Mouse (Mus musculus) right cerebral cortex, adult 18-20 months (tissue): Measurements from ENCODE around the gene Ghdc.

Source experiments
- DNase-seq: peaks from one replicate; pipeline ENCODE4 v3.0.0; 2022; ENCODE audit warnings: mixed read lengths

Gene Ghdc

GRCm38 (mm10) chr11:100770646-100771408, at the start of gene Ghdc:
Ghdc (minus strand) TSS chr11:100770957.
- peak; percentile 82 for DNase-seq

- DNase-seq = no peak
Observed at GRCm38 (mm10) chr11:100820047-100820446, 49.3 kb upstream of the Ghdc start.

- DNase-seq = no peak
Observed at GRCm38 (mm10) chr11:100819626-100820025, 48.9 kb upstream of the Ghdc start.

- no peak for DNase-seq
Observed at GRCm38 (mm10) chr11:100819048-100819447, 48.3 kb upstream of the Ghdc start.

- no peak for DNase-seq
Observed at GRCm38 (mm10) chr11:100818359-100819012, 47.7 kb upstream of the Ghdc start.

- no peak for DNase-seq
Observed at GRCm38 (mm10) chr11:100817311-100817710, 46.6 kb upstream of the Ghdc start.

GRCm38 (mm10) chr11:100816801-100817200, 46.0 kb upstream of the Ghdc start:
- no peak for DNase-seq

- DNase-seq = no peak
Observed at GRCm38 (mm10) chr11:100816342-100816741, 45.6 kb upstream of the Ghdc start.

GRCm38 (mm10) chr11:100814498-100814897, 43.7 kb upstream of the Ghdc start:
- DNase-seq = no peak

- DNase-seq = no peak
Observed at GRCm38 (mm10) chr11:100811132-100811531, 40.4 kb upstream of the Ghdc start.

- DNase-seq = no peak
Observed at GRCm38 (mm10) chr11:100810516-100810915, 39.8 kb upstream of the Ghdc start.

GRCm38 (mm10) chr11:100806380-100807305, 35.9 kb upstream of the Ghdc start:
- no peak for DNase-seq

GRCm38 (mm10) chr11:100805535-100805934, 34.8 kb upstream of the Ghdc start:
- DNase-seq = no peak

GRCm38 (mm10) chr11:100804409-100804808, 33.7 kb upstream of the Ghdc start:
- DNase-seq = no peak

- no peak for DNase-seq
Observed at GRCm38 (mm10) chr11:100799426-100799825, 28.7 kb upstream of the Ghdc start.

- DNase-seq = no peak
Observed at GRCm38 (mm10) chr11:100796585-100796984, 25.8 kb upstream of the Ghdc start.

- no peak for DNase-seq
Observed at GRCm38 (mm10) chr11:100795386-100795785, 24.6 kb upstream of the Ghdc start.

GRCm38 (mm10) chr11:100791457-100792049, 20.8 kb upstream of the Ghdc start:
- no peak for DNase-seq

GRCm38 (mm10) chr11:100790644-100791043, 19.9 kb upstream of the Ghdc start:
- DNase-seq = peak; percentile 32

GRCm38 (mm10) chr11:100789702-100790101, 18.9 kb upstream of the Ghdc start:
- no peak for DNase-seq

GRCm38 (mm10) chr11:100785774-100786173, 15.0 kb upstream of the Ghdc start:
- DNase-seq = no peak

- DNase-seq = no peak
Observed at GRCm38 (mm10) chr11:100784286-100784685, 13.5 kb upstream of the Ghdc start.

- DNase-seq = no peak
Observed at GRCm38 (mm10) chr11:100782568-100782967, 11.8 kb upstream of the Ghdc start.
